Mouse (Mus musculus): ENCODE data around the gene Ccdc40. TPM values are rescaled to one million over a fixed set of nuclear protein-coding genes. Genes with fewer than 3 reads are reported as not detected.
"Not testable (repeated sequence)": the region's sequence is repeated elsewhere in the genome, so short reads cannot be mapped to it uniquely, and the experiment has no call there.

Gene Ccdc40
- polyA plus RNA-seq, 1 experiment from 2014 or later, result 6.5 TPM

- no peaks in the 10 kb centered on the region for H3K9me3 ChIP-seq (replicated peaks)
- H3K27me3 ChIP-seq, result peaks cover 12% of the 10 kb centered on the region
- H3K4me1 ChIP-seq, result peaks cover 40% of the 10 kb centered on the region
- WGBS, result 36% methylated on average over 17 of the region's 17 CpGs
- no peak overlapping the region for H3K4me3 ChIP-seq (replicated peaks)
- H3K27ac ChIP-seq, result no peak overlapping the region
- no peak overlapping the region for H3K4me2 ChIP-seq
- ATAC-seq (replicated peaks; ENCODE audit: low FRiP score), result no peak
- no peaks in the 10 kb centered on the region for H3K36me3 ChIP-seq
- no peak overlapping the region for H3K9ac ChIP-seq
These were observed 22.6 kb downstream of the Ccdc40 start for GRCm38 (mm10) chr11:119250998-119251397.

DNA sequence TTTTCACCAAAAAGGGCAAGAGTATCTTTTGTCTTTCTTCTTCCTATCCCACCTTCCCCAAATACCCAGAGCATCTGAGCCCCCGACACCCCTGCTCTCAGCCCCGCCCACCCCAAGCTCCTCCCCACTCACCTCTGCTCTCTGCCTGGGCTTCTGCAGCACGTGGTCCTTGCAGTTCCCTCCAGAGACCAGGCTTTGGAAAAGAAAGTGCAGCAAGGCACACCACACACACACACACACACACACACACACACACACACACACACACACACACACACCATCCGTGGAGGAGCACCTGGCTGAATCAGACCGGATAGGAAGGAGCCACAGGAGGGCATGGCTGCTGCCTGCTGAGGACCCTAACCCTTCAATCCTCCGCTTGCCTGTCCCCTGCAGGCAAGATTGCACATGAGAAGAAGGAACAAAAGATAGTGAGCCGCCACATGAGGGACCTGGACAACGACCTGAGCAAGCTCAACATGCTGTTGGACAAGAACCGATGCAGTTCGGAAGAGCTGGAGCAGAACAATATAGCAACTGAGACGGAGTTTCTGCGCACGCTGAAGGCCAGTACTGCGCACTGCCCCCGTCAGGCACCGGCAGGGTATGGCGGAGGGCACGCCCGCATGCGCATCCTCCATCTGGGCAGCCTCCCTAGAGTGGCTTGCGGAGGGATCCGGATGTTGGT is 24.6 kb downstream of the Ccdc40 start:
- H3K36me3 ChIP-seq, result no peaks in the 10 kb centered on the region
- H3K9me3 ChIP-seq (replicated peaks), result no peaks in the 10 kb centered on the region
- peaks cover 58% of the 10 kb centered on the region for H3K4me1 ChIP-seq
- H3K4me2 ChIP-seq, result peak overlapping the region; percentile 55
- WGBS, result 3% methylated on average over 22 of the region's 22 CpGs
- 0 out of 2 replicates have a peak overlapping the region, but pooled peaks have one; percentile 27 for H3K27ac ChIP-seq
- H3K27me3 ChIP-seq, result peaks cover 12% of the 10 kb centered on the region
- peak overlapping the region; percentile 36 for H3K9ac ChIP-seq
- no peak; the same call in 1 of the 2 replicates for ATAC-seq (replicated peaks; ENCODE audit: low FRiP score)
- H3K4me3 ChIP-seq (replicated peaks), result peak overlapping the region; percentile 23; the same call in 1 of the 2 replicates

- not testable (repeated sequence) for H3K9me3 ChIP-seq (replicated peaks); H3K9ac ChIP-seq; H3K36me3 ChIP-seq; H3K4me2 ChIP-seq; H3K27me3 ChIP-seq; ATAC-seq (replicated peaks; ENCODE audit: low FRiP score); H3K4me3 ChIP-seq (replicated peaks)
- WGBS, result 36% methylated on average over 5 of the region's 5 CpGs
- peaks cover 59% of the 10 kb centered on the region for H3K4me1 ChIP-seq
- peak overlapping the region; percentile 58 for H3K27ac ChIP-seq
These were observed 28.2 kb downstream of the Ccdc40 start for GRCm38 (mm10) chr11:119256557-119256956.

- 50% methylated on average over 9 of the region's 9 CpGs for WGBS
- no peaks in the 10 kb centered on the region for H3K9me3 ChIP-seq (replicated peaks)
- H3K27me3 ChIP-seq, result no peaks in the 10 kb centered on the region
- ATAC-seq (replicated peaks; ENCODE audit: low FRiP score), result peak; percentile 2; the same call in 1 of the 2 replicates
- no peaks in the 10 kb centered on the region for H3K36me3 ChIP-seq
- no peak overlapping the region for H3K9ac ChIP-seq
- peaks cover 43% of the 10 kb centered on the region for H3K4me1 ChIP-seq
- peak overlapping the region; percentile 29 for H3K27ac ChIP-seq
- H3K4me2 ChIP-seq, result peak overlapping the region; percentile 55
- peak overlapping the region; percentile 28 for H3K4me3 ChIP-seq (replicated peaks)
These were observed 29.8 kb downstream of the Ccdc40 start for GRCm38 (mm10) chr11:119258216-119258571.

- H3K36me3 ChIP-seq, result no peaks in the 10 kb centered on the region
- H3K4me2 ChIP-seq, result peak overlapping the region; percentile 55
- no peaks in the 10 kb centered on the region for H3K27me3 ChIP-seq
- H3K4me3 ChIP-seq (replicated peaks), result peak overlapping the region; percentile 28
- no peak overlapping the region for H3K9ac ChIP-seq
- ATAC-seq (replicated peaks; ENCODE audit: low FRiP score), result peak; percentile 83
- no peaks in the 10 kb centered on the region for H3K9me3 ChIP-seq (replicated peaks)
- WGBS, result 52% methylated on average over 23 of the region's 23 CpGs
- peaks cover 38% of the 10 kb centered on the region for H3K4me1 ChIP-seq
- peak overlapping the region; percentile 29 for H3K27ac ChIP-seq
These were observed 30.4 kb downstream of the Ccdc40 start for GRCm38 (mm10) chr11:119258572-119259322.

- no peak for ATAC-seq (replicated peaks; ENCODE audit: low FRiP score)
- H3K9ac ChIP-seq, result no peak overlapping the region
- no peaks in the 10 kb centered on the region for H3K27me3 ChIP-seq
- H3K27ac ChIP-seq, result no peak overlapping the region
- H3K36me3 ChIP-seq, result no peaks in the 10 kb centered on the region
- WGBS, result 87% methylated on average over 8 of the region's 8 CpGs
- H3K4me3 ChIP-seq (replicated peaks), result no peak overlapping the region
- no peak overlapping the region for H3K4me2 ChIP-seq
- H3K4me1 ChIP-seq, result peaks cover 38% of the 10 kb centered on the region
- H3K9me3 ChIP-seq (replicated peaks), result no peaks in the 10 kb centered on the region
These were observed 31.6 kb downstream of the Ccdc40 start for GRCm38 (mm10) chr11:119259977-119260376.

DNA sequence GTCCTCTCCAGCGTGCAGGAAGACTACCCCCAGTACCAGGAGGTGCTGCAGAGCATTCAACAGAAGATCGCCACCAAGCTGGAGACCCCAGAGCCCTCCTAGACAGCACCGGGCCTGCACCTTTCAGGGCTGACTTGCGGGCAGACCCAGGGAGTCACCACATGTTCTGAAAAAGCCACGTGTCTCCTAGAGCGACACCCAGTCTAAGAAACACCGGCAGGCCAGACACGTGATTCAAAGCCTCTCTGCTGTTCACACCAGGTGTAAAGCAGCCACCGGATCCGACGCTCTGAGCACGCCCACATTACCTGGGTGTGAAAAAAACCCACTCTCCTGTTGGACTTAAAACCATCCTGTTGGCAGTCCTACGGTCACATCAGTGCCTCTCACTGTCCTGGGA is 36.0 kb downstream of the Ccdc40 start:
- Histone ChIP-seq H3K27ac (no peak overlapping the region), H3K4me3 (replicated peaks) (no peak overlapping the region), H3K36me3 (no peaks in the 10 kb centered on the region), H3K4me1 (peaks cover 14% of the 10 kb centered on the region), H3K27me3 (no peaks in the 10 kb centered on the region), H3K9ac (no peak overlapping the region), H3K9me3 (replicated peaks) (no peaks in the 10 kb centered on the region), H3K4me2 (no peak overlapping the region)
- no peak for ATAC-seq (replicated peaks; ENCODE audit: low FRiP score)
- WGBS, result 91% methylated on average over 13 of the region's 13 CpGs

- Histone ChIP-seq H3K9ac (no peak overlapping the region), H3K4me1 (peaks cover 13% of the 10 kb centered on the region), H3K4me3 (replicated peaks) (no peak overlapping the region), H3K27me3 (no peaks in the 10 kb centered on the region), H3K36me3 (no peaks in the 10 kb centered on the region), H3K9me3 (replicated peaks) (no peaks in the 10 kb centered on the region), H3K27ac (no peak overlapping the region), H3K4me2 (no peak overlapping the region)
- no peak for ATAC-seq (replicated peaks; ENCODE audit: low FRiP score)
- 81% methylated on average over 7 of the region's 7 CpGs for WGBS
These were observed 37.4 kb downstream of the Ccdc40 start for GRCm38 (mm10) chr11:119265811-119266210.

GRCm38 (mm10) chr11:119267241-119267674 is 38.9 kb downstream of the Ccdc40 start:
- 53% methylated on average over 6 of the region's 6 CpGs for WGBS
- no peak overlapping the region for H3K9ac ChIP-seq

DNA sequence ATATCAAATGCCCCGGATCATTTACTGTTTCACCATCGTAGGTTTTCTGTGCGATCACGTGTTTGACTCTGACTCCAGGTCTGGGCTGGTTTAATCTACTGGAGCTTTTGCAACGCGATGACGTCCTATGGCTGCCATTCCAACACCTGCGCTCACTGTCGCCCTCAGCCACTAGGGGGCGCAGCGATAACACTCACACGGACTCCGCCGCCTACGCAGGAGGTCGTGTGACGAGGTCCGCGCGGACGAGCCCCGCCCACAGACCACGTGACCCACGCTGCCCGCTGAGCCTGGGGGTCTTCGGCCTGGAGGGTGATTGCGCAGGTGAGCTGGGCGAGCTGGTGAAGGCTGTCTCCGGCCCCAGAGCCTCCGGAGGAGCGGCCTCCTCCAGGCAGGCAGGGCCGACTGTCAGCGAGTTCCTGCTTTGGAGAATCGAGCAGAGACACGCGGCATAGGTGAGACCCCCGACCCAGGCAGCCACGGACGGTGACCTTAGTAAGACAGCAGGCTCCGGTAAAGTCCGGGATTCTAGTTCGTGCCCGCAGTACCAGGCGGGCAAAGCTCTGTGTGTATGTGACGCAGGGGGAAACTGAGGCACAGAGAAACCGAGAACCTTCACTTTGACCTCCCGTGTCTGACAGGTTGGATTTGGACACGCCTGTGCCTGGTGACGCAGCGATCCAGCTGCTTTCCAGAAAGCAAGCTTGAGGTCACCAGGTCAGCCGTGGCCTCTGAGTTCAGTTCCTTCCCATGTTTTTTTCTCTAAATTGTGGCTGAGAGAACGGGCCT is 39.6 kb downstream of the Ccdc40 start, which contains the start of gene Gaa:
TSS of gene Gaa (plus strand) at position 120 of the 789 bp plus-strand sequence.
- peak within 1 kb of the TSS; percentile 68 for H3K9ac ChIP-seq
- peaks cover 13% of the 10 kb centered on the region for H3K4me1 ChIP-seq
- H3K36me3 ChIP-seq, result peaks cover 5% of the 10 kb centered on the region
- H3K4me2 ChIP-seq, result peak within 1 kb of the TSS; percentile 95
- 2% methylated on average over 52 of the region's 52 CpGs for WGBS
- peak within 1 kb of the TSS; percentile 70 for H3K4me3 ChIP-seq (replicated peaks)
- no peaks in the 10 kb centered on the region for H3K27me3 ChIP-seq
- peak within 1 kb of the TSS; percentile 63; the same call in 1 of the 2 replicates for H3K27ac ChIP-seq
- peak; percentile 75 for ATAC-seq (replicated peaks; ENCODE audit: low FRiP score)
- H3K9me3 ChIP-seq (replicated peaks), result no peaks in the 10 kb centered on the region

More at GRCm38 (mm10) chr11:119267241-119267674, 38.9 kb downstream of the Ccdc40 start:
- Histone ChIP-seq H3K27ac (0 out of 2 replicates have a peak overlapping the region, but pooled peaks have one; percentile 23), H3K9me3 (replicated peaks) (no peaks in the 10 kb centered on the region), H3K27me3 (no peaks in the 10 kb centered on the region), H3K4me3 (replicated peaks) (no peak overlapping the region), H3K36me3 (no peaks in the 10 kb centered on the region; the same call in 1 of the 2 replicates), H3K4me2 (peak overlapping the region; percentile 95), H3K4me1 (peaks cover 13% of the 10 kb centered on the region)
- ATAC-seq (replicated peaks; ENCODE audit: low FRiP score), result peak; percentile 42

DNA sequence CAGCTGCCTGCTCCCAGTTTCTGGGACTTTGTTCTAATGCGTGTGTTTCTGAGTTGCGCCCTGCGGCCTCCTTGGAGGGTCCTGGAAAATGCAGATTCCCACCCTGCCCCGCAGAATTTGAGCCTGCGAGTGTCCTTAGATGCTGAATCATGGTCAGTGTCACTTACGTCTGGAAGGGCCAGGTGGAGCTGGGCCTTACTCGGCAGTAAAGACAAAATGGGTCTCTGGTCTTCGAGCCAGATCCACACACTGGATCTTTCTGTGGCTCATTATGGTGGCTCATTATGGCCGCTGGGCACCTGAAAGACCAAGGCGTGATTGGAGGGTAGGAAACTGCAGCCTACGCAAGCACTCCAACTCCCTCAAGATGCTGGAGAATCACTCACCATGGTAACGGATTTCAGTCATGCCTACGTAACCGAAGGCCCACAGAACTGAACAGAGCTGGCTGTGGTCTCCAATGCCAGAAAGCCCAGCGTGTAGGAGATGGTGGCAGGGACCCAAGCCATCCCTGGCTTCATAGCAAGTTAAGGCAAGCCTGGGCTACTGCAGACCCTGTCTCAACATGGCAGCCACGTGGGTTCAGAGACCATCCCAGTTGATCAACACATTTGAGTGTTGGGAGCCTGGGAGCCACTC is 40.3 kb downstream of the Ccdc40 start:
- H3K4me1 ChIP-seq, result peaks cover 13% of the 10 kb centered on the region
- no peaks in the 10 kb centered on the region for H3K27me3 ChIP-seq
- peak overlapping the region; percentile 70 for H3K4me3 ChIP-seq (replicated peaks)
- 75% methylated on average over 16 of the region's 16 CpGs for WGBS
- H3K27ac ChIP-seq, result 0 out of 2 replicates have a peak overlapping the region, but pooled peaks have one; percentile 63
- H3K36me3 ChIP-seq, result peaks cover 12% of the 10 kb centered on the region
- peak overlapping the region; percentile 95 for H3K4me2 ChIP-seq
- H3K9me3 ChIP-seq (replicated peaks), result no peaks in the 10 kb centered on the region
- peak overlapping the region; percentile 68; the same call in 1 of the 2 replicates for H3K9ac ChIP-seq
- ATAC-seq (replicated peaks; ENCODE audit: low FRiP score), result 0 out of 2 replicates have a peak, but pooled peaks have one; percentile 7

Measured in kidney, embryonic 15.5 days (tissue).